Mouse (Mus musculus) megakaryocyte, embryonic 14.5 days (primary cell): Measurements from ENCODE around the gene Znhit2.
"Not testable (repeated sequence)": the region's sequence is repeated elsewhere in the genome, so short reads cannot be mapped to it uniquely, and the experiment has no call there.

Source experiments
- FLI1 ChIP-seq: IDR thresholded peaks from 2 replicates; pipeline ENCODE4 v1.6.1; 2012; ENCODE audit warnings: low read length, inconsistent platforms, mixed read lengths
- GATA1 ChIP-seq: IDR thresholded peaks from 3 replicates; pipeline ENCODE4 v1.6.1; 2012; ENCODE audit warnings: mixed read lengths, low read length, inconsistent platforms, borderline replicate concordance

GRCm38 (mm10) chr19:6044102-6044501, 16.9 kb upstream of the Znhit2 start:
- TF ChIP-seq GATA1, FLI1: not testable (repeated sequence)
